Comparison of ENCODE assay signal across 14 mouse cellular contexts in the genomic region with DNA sequence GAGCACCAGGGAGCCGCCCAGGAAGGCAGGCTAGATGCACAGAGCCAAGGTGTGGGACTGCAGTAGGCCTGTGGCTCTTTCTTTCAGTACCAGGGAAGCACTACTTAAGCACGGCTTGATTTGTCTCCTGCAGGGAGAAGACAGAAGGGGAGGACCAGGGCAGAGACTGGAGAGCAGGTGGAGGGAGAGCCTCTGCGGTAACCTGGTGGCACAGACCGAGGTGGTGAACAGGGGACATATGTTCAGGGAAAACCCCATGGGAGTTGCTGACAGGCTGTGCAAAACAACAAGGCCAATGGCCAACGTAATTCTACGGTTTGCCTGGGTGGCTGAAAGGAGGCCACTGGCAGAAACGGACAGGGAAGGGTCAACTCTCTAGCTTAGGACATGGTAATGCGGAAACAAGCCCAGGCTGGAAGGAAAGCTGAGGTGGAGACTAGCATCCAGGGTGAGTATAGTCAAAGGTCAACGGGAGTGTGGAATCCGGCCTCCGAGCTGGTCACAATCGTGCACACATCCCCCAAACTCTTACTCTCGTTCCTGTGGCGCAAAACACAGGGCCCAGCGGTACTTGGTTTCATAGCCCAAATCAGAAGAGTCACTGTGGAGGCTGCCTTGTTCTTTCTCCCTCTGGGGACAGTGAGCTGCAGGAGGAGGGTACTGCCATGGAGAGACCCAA. TPM values are rescaled to one million over a fixed set of nuclear protein-coding genes. Genes with fewer than 3 reads are reported as not detected.
DNase-seq lines count a peak whose midpoint lies in the region; ATAC-seq and TF ChIP-seq lines count a peak whose summit lies in the region.
"Had no signal": no experiment of that assay in that cellular context is flagged by ENCODE, and none has a peak within 500 bp of the region (broad histone marks: within the 10 kb centered on the region; RNA-seq: fewer than 3 reads in every experiment).

No protein-coding gene starts in this region.

- H3K27ac ChIP-seq in kidney, postnatal 0 days: no peak overlapping the region; the same call in 1 of the 2 replicates
- H3K27ac ChIP-seq in hindbrain, embryonic 16.5 days (ENCODE audit: low read depth, low read length): no peak overlapping the region
- H3K27ac ChIP-seq in stomach, embryonic 16.5 days (ENCODE audit: low read length): no peak overlapping the region
- H3K27ac ChIP-seq: limb, embryonic 12.5 days had no signal

- no peak for ATAC-seq in kidney, postnatal 0 days (replicated peaks; ENCODE audit: low FRiP score, low read depth)
- peak; percentile 31 for ATAC-seq in hindbrain, embryonic 16.5 days
- ATAC-seq in stomach, embryonic 16.5 days (ENCODE audit: insufficient read depth, low FRiP score): no peak

- H3K36me3 ChIP-seq in kidney, postnatal 0 days (ENCODE audit: insufficient read depth, low read length): peaks cover 11% of the 10 kb centered on the region; the same call in 1 of the 2 replicates
- H3K36me3 ChIP-seq in hindbrain, embryonic 16.5 days (ENCODE audit: control insufficient read depth, insufficient read depth, low read length): peaks cover 4% of the 10 kb centered on the region; the same call in 1 of the 2 replicates
- no peaks in the 10 kb centered on the region for H3K36me3 ChIP-seq in stomach, embryonic 16.5 days (ENCODE audit: control insufficient read depth, insufficient read depth, low read length)

- no peaks in the 10 kb centered on the region for H3K4me1 ChIP-seq in kidney, postnatal 0 days (replicated peaks; ENCODE audit: insufficient read depth, low read length)
- peaks cover 12% of the 10 kb centered on the region; the same call in 1 of the 2 replicates for H3K4me1 ChIP-seq in hindbrain, embryonic 16.5 days (ENCODE audit: control insufficient read depth, insufficient read depth, low read depth, low read length)
- no peaks in the 10 kb centered on the region for H3K4me1 ChIP-seq in stomach, embryonic 16.5 days (ENCODE audit: control insufficient read depth, insufficient read depth, low read length)
- H3K4me1 ChIP-seq: limb, embryonic 12.5 days had no signal

- no peaks in the 10 kb centered on the region for H3K27me3 ChIP-seq in kidney, postnatal 0 days (ENCODE audit: insufficient read depth, low read length)
- H3K27me3 ChIP-seq in hindbrain, embryonic 16.5 days (replicated peaks; ENCODE audit: control insufficient read depth, insufficient read depth, low read length): no peaks in the 10 kb centered on the region
- no peaks in the 10 kb centered on the region for H3K27me3 ChIP-seq in stomach, embryonic 16.5 days (ENCODE audit: control insufficient read depth, insufficient read depth, low read length)
- H3K27me3 ChIP-seq: limb, embryonic 12.5 days had no signal

- no peak overlapping the region for H3K4me3 ChIP-seq in kidney, postnatal 0 days (replicated peaks; ENCODE audit: low read depth, low read length)
- no peak overlapping the region for H3K4me3 ChIP-seq in hindbrain, embryonic 16.5 days (ENCODE audit: low read length)
- H3K4me3 ChIP-seq in stomach, embryonic 16.5 days (replicated peaks; ENCODE audit: low read length): no peak overlapping the region
- H3K4me3 ChIP-seq: limb, embryonic 12.5 days had no signal

- 0 out of 2 replicates have a peak overlapping the region, but pooled peaks have one; percentile 4 for H3K9ac ChIP-seq in kidney, postnatal 0 days (ENCODE audit: low read depth, low read length)
- no peak overlapping the region for H3K9ac ChIP-seq in hindbrain, embryonic 16.5 days (ENCODE audit: low read depth, low read length)
- peak overlapping the region; percentile 11; the same call in 1 of the 2 replicates for H3K9ac ChIP-seq in stomach, embryonic 16.5 days (ENCODE audit: low read length)
- H3K9ac ChIP-seq: limb, embryonic 12.5 days had no signal

- DNase-seq in kidney, postnatal 0 days (ENCODE audit: low spot score): no peak
- DNase-seq in kidney, postnatal 14 days: no peak
- peak; percentile 51 to 65 for DNase-seq in cerebellum, adult 18-20 months
- DNase-seq in urinary bladder, postnatal 14 days (ENCODE audit: low spot score): no peak
- DNase-seq in heart, postnatal 36 days: no peak
- DNase-seq: kidney, postnatal 4 days; retina, postnatal 1 day; thymus, postnatal 14 days had no signal

- intact Hi-C loops in heart, postnatal 36 days (cut with DNase I): no loop called here

- no peak for TF ChIP-seq CTCF in kidney, postnatal 0 days (IDR thresholded peaks at IDR 0.05; ENCODE audit: low read depth)

- no peak overlapping the region for H3K4me2 ChIP-seq in kidney, postnatal 0 days (ENCODE audit: low read length)
- no peak overlapping the region for H3K4me2 ChIP-seq in hindbrain, embryonic 16.5 days (ENCODE audit: low read length)
- H3K4me2 ChIP-seq in stomach, embryonic 16.5 days (ENCODE audit: low read depth, low read length): no peak overlapping the region
- H3K4me2 ChIP-seq: heart, embryonic 11.5 days; limb, embryonic 12.5 days had no signal

- H3K9me3 ChIP-seq in kidney, postnatal 0 days (replicated peaks; ENCODE audit: low read length): no peaks in the 10 kb centered on the region
- H3K9me3 ChIP-seq in hindbrain, embryonic 16.5 days (ENCODE audit: control insufficient read depth, low read length): no peaks in the 10 kb centered on the region
- no peaks in the 10 kb centered on the region for H3K9me3 ChIP-seq in stomach, embryonic 16.5 days (replicated peaks; ENCODE audit: control insufficient read depth, low read length)
- H3K9me3 ChIP-seq: limb, embryonic 12.5 days had no signal

- WGBS in kidney, postnatal 0 days: 61% methylated on average over 15 of the region's 15 CpGs
- whole genome bisulfite sequencing in hindbrain, embryonic 16.5 days: 57% methylated on average over 15 of the region's 15 CpGs
- WGBS in stomach, embryonic 16.5 days: 73% methylated on average over 15 of the region's 15 CpGs

RNA-seq across cellular contexts. Expression of gene Cmtm3, which starts 20.7 kb away (rescaled TPM):
- polyA plus RNA-seq in kidney, postnatal 0 days (2015; fragmentation: Nextera tagmentation; extraction: Ambion mirVana): 125 and 132 TPM in 2 replicates
- polyA plus RNA-seq in hindbrain, embryonic 16.5 days (2015; fragmentation: Nextera tagmentation; extraction: Ambion mirVana): 44.2 and 47.2 TPM in 2 replicates
- 120 and 129 TPM in 2 replicates for polyA plus RNA-seq in stomach, embryonic 16.5 days (2015; fragmentation: Nextera tagmentation; extraction: Ambion mirVana)
- total RNA-seq in heart, postnatal 36 days (2021): 10 to 100 TPM; 14.4 to 15.7 TPM

RNA-seq across cellular contexts. Expression of gene Cmtm4, which starts 35.7 kb away (rescaled TPM):
- 4.5 and 4.7 TPM in 2 replicates for polyA plus RNA-seq in kidney, postnatal 0 days (2015; fragmentation: Nextera tagmentation; extraction: Ambion mirVana)
- polyA plus RNA-seq in hindbrain, embryonic 16.5 days (2015; fragmentation: Nextera tagmentation; extraction: Ambion mirVana): 3.0 TPM in 2 replicates
- polyA plus RNA-seq in stomach, embryonic 16.5 days (2015; fragmentation: Nextera tagmentation; extraction: Ambion mirVana): 4.3 and 4.7 TPM in 2 replicates
- 10 to 100 TPM; 11.0 to 12.0 TPM for total RNA-seq in heart, postnatal 36 days (2021)

RNA-seq across cellular contexts. Expression of gene Cmtm2b, which starts 37.9 kb away (rescaled TPM):
- polyA plus RNA-seq in kidney, postnatal 0 days (2015; fragmentation: Nextera tagmentation; extraction: Ambion mirVana): not detected in 2 replicates
- polyA plus RNA-seq in hindbrain, embryonic 16.5 days (2015; fragmentation: Nextera tagmentation; extraction: Ambion mirVana): not detected in 2 replicates
- not detected in 2 replicates for polyA plus RNA-seq in stomach, embryonic 16.5 days (2015; fragmentation: Nextera tagmentation; extraction: Ambion mirVana)
- total RNA-seq in heart, postnatal 36 days (2021): not detected
- polyA plus RNA-seq: embryonic facial prominence, embryonic 14.5 days; frontal cortex, adult 2 months; heart, embryonic 11.5 days; limb, embryonic 12.5 days had no signal

RNA-seq across cellular contexts. Expression of gene Gm11020, which starts 38.5 kb away (rescaled TPM):
- not detected in 2 replicates for polyA plus RNA-seq in kidney, postnatal 0 days (2015; fragmentation: Nextera tagmentation; extraction: Ambion mirVana)
- polyA plus RNA-seq in hindbrain, embryonic 16.5 days (2015; fragmentation: Nextera tagmentation; extraction: Ambion mirVana): not detected in 2 replicates
- polyA plus RNA-seq in stomach, embryonic 16.5 days (2015; fragmentation: Nextera tagmentation; extraction: Ambion mirVana): not detected in 2 replicates
- not detected for total RNA-seq in heart, postnatal 36 days (2021)
- polyA plus RNA-seq: embryonic facial prominence, embryonic 14.5 days; frontal cortex, adult 2 months; heart, embryonic 11.5 days; limb, embryonic 12.5 days had no signal

RNA-seq across cellular contexts. Expression of gene Cmtm1, which starts 50.0 kb away (rescaled TPM):
- not detected in 2 replicates for polyA plus RNA-seq in kidney, postnatal 0 days (2015; fragmentation: Nextera tagmentation; extraction: Ambion mirVana)
- not detected in 2 replicates for polyA plus RNA-seq in hindbrain, embryonic 16.5 days (2015; fragmentation: Nextera tagmentation; extraction: Ambion mirVana)
- not detected in 2 replicates for polyA plus RNA-seq in stomach, embryonic 16.5 days (2015; fragmentation: Nextera tagmentation; extraction: Ambion mirVana)
- not detected for total RNA-seq in heart, postnatal 36 days (2021)
- polyA plus RNA-seq: embryonic facial prominence, embryonic 14.5 days; frontal cortex, adult 2 months; heart, embryonic 11.5 days; limb, embryonic 12.5 days had no signal

Comparison
In these comparisons a context has a peak if more than half of its experiments do, and no peak if none do; other contexts are left out.
1. DNase-seq: peak in cerebellum, adult 18-20 months (2 of 2); none in kidney, postnatal 0 days (single experiment), kidney, postnatal 14 days (single experiment), urinary bladder, postnatal 14 days (single experiment) and heart, postnatal 36 days (0 of 2).